In genomic region chr17:6745975-6746374, GRCm38 (mm10) we compare ENCODE assay signal across 11 mouse cellular contexts. TPM values are rescaled to one million over a fixed set of nuclear protein-coding genes. Genes with fewer than 3 reads are reported as not detected.
DNase-seq lines count a peak whose midpoint lies in the region; ATAC-seq and TF ChIP-seq lines count a peak whose summit lies in the region.
"Had no signal": no experiment of that assay in that cellular context is flagged by ENCODE, and none has a peak within 500 bp of the region (broad histone marks: within the 10 kb centered on the region; RNA-seq: fewer than 3 reads in every experiment).

No protein-coding gene starts in this region.

- H3K4me2 ChIP-seq in forebrain, embryonic 14.5 days (ENCODE audit: low read length): no peak overlapping the region
- H3K4me2 ChIP-seq in limb, embryonic 13.5 days (replicated peaks): no peak overlapping the region
- no peak overlapping the region for H3K4me2 ChIP-seq in neural tube, embryonic 13.5 days
- H3K4me2 ChIP-seq: heart, embryonic 12.5 days had no signal

- no peak overlapping the region for H3K9ac ChIP-seq in forebrain, embryonic 14.5 days (ENCODE audit: low read length)
- H3K9ac ChIP-seq in limb, embryonic 13.5 days: no peak overlapping the region
- no peak overlapping the region for H3K9ac ChIP-seq in neural tube, embryonic 13.5 days
- H3K9ac ChIP-seq: heart, embryonic 12.5 days had no signal

- 20% methylated on average over 9 of the region's 9 CpGs for WGBS in forebrain, embryonic 14.5 days
- 26% methylated on average over 9 of the region's 9 CpGs for WGBS in limb, embryonic 13.5 days
- 34% methylated on average over 9 of the region's 9 CpGs for WGBS in neural tube, embryonic 13.5 days

- H3K36me3 ChIP-seq in forebrain, embryonic 14.5 days (ENCODE audit: control insufficient read depth, insufficient read depth, low read length): peaks cover 36% of the 10 kb centered on the region
- peaks cover 43% of the 10 kb centered on the region for H3K36me3 ChIP-seq in limb, embryonic 13.5 days
- H3K36me3 ChIP-seq in neural tube, embryonic 13.5 days: peaks cover 4% of the 10 kb centered on the region; the same call in 1 of the 2 replicates

- ATAC-seq in forebrain, embryonic 14.5 days: peak; percentile 71
- ATAC-seq in limb, embryonic 13.5 days (ENCODE audit: low FRiP score, low read depth): peak; percentile 31; the same call in 1 of the 2 replicates
- ATAC-seq in neural tube, embryonic 13.5 days (ENCODE audit: low read depth): peak; percentile 66
- ATAC-seq in megakaryocyte-erythroid progenitor cell, adult 5-6 weeks (replicated peaks; ENCODE audit: low FRiP score, low TSS enrichment, poor library complexity, severe bottlenecking): no peak

- no peaks in the 10 kb centered on the region for H3K9me3 ChIP-seq in forebrain, embryonic 14.5 days (replicated peaks; ENCODE audit: control insufficient read depth, low read length)
- no peaks in the 10 kb centered on the region for H3K9me3 ChIP-seq in limb, embryonic 13.5 days
- H3K9me3 ChIP-seq in neural tube, embryonic 13.5 days: no peaks in the 10 kb centered on the region
- H3K9me3 ChIP-seq: G1E; heart, embryonic 12.5 days had no signal

- peak overlapping the region; percentile 18; the same call in 1 of the 2 replicates for H3K27ac ChIP-seq in layer of hippocampus, adult 2 months
- peak overlapping the region; percentile 71; the same call in 1 of the 2 replicates for H3K27ac ChIP-seq in forebrain, embryonic 14.5 days (ENCODE audit: low read depth, low read length)
- H3K27ac ChIP-seq in limb, embryonic 13.5 days: peak overlapping the region; percentile 22; the same call in 1 of the 2 replicates
- peak overlapping the region; percentile 79 for H3K27ac ChIP-seq in neural tube, embryonic 13.5 days (replicated peaks)

- TF ChIP-seq CTCF in layer of hippocampus, adult 2 months (conservative IDR thresholded peaks at IDR 0.05): peak; percentile 34

- peaks cover 30% of the 10 kb centered on the region for H3K4me1 ChIP-seq in forebrain, embryonic 14.5 days (ENCODE audit: control insufficient read depth, insufficient read depth, low read length)
- peaks cover 61% of the 10 kb centered on the region for H3K4me1 ChIP-seq in limb, embryonic 13.5 days
- peaks cover 73% of the 10 kb centered on the region for H3K4me1 ChIP-seq in neural tube, embryonic 13.5 days (replicated peaks)

- DNase-seq in layer of hippocampus, adult 2 months (ENCODE audit: low spot score in 2 of 2): no peak
- DNase-seq in layer of hippocampus, adult 11-12 months (ENCODE audit: low spot score): no peak
- DNase-seq in forebrain, embryonic 14.5 days (ENCODE audit: low spot score): peak; percentile 74
- no peak for DNase-seq in thymus, postnatal 10 days (ENCODE audit: low spot score in 2 of 2)
- no peak for DNase-seq in liver
- DNase-seq: cerebellum, adult 11-12 months had no signal

- no peak overlapping the region for H3K4me3 ChIP-seq in layer of hippocampus, adult 2 months
- no peak overlapping the region for H3K4me3 ChIP-seq in forebrain, embryonic 14.5 days (ENCODE audit: low read depth, low read length)
- no peak overlapping the region for H3K4me3 ChIP-seq in limb, embryonic 13.5 days
- H3K4me3 ChIP-seq in neural tube, embryonic 13.5 days: no peak overlapping the region
- H3K4me3 ChIP-seq: heart, embryonic 12.5 days had no signal

- H3K27me3 ChIP-seq in forebrain, embryonic 14.5 days (replicated peaks; ENCODE audit: control insufficient read depth, insufficient read depth, low read length): no peaks in the 10 kb centered on the region
- no peaks in the 10 kb centered on the region for H3K27me3 ChIP-seq in limb, embryonic 13.5 days
- no peaks in the 10 kb centered on the region for H3K27me3 ChIP-seq in neural tube, embryonic 13.5 days
- H3K27me3 ChIP-seq: heart, embryonic 12.5 days had no signal

RNA-seq across cellular contexts. Expression of gene Ezr, which starts 36.6 kb away (rescaled TPM):
- 10 to 100 TPM; 48.0 to 51.1 TPM for total RNA-seq in layer of hippocampus, adult 2 months (2021)
- 94.0 and 101 TPM in 2 replicates for polyA plus RNA-seq in forebrain, embryonic 14.5 days (2014; fragmentation: Nextera tagmentation; extraction: Ambion mirVana)
- polyA plus RNA-seq in limb, embryonic 13.5 days (2015; fragmentation: Nextera tagmentation; extraction: Ambion mirVana): 47.5 and 51.9 TPM in 2 replicates
- polyA plus RNA-seq in neural tube, embryonic 13.5 days (2015; fragmentation: Nextera tagmentation; extraction: Ambion mirVana): 58.5 and 68.3 TPM in 2 replicates
- total RNA-seq in megakaryocyte-erythroid progenitor cell, adult 5-6 weeks (2014; fragmentation: Nextera tagmentation): 82.2 and 85.0 TPM in 2 replicates
- total RNA-seq in megakaryocyte-erythroid progenitor cell, adult 5-6 weeks (2017): 161 and 203 TPM in 2 replicates

Comparison
In these comparisons a context has a peak if more than half of its experiments do, and no peak if none do; other contexts are left out.
1. H3K27ac ChIP-seq: peak in every context shown above with its lines; median percentile 79 in neural tube, embryonic 13.5 days; 71 in forebrain, embryonic 14.5 days; 22 in limb, embryonic 13.5 days; 18 in layer of hippocampus, adult 2 months.